Mouse (Mus musculus): ENCODE measurements around the gene Islr2. TPM values are rescaled to one million over a fixed set of nuclear protein-coding genes. Genes with fewer than 3 reads are reported as not detected.

Gene Islr2
- polyA plus RNA-seq, 1 experiment from 2014 or later = 5.2 TPM

DNA sequence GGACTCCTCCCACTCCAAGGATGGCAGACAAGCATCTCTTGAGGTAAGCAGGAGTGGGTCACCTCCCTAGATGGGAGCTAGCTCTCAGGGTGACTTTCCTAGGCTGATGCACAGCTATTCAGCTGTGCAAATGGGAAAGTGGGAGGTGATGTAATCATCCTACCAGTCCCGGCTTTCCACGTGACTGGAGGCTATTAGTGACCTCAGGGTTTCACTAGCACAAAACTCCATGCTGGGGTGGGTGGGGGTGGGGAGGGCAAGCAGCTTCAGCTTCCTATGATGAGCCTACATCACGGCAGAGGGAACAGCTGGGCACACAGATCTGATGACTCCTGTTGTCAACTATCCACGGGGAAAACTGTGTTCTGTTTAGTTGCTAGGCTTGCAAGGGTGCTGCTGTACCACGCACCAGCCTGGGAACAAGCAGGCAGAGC lies 29.3 kb downstream of the Islr2 start:
- Histone ChIP-seq H3K4me3 (no peak overlapping the region), H3K36me3 (no peaks in the 10 kb centered on the region), H3K27me3 (ENCODE audit: low read depth, poor library complexity, severe bottlenecking) (no peaks in the 10 kb centered on the region), H3K27ac (replicated peaks) (peak overlapping the region; percentile 65), H3K4me1 (peaks cover 19% of the 10 kb centered on the region), H3K9me3 (replicated peaks) (no peaks in the 10 kb centered on the region)
- 38% methylated on average over 5 of the region's 5 CpGs for WGBS
- peak; percentile 14 for DNase-seq (ENCODE audit: low spot score)

GRCm38 (mm10) chr9:58172863-58173262 lies 31.3 kb downstream of the Islr2 start:
- no peak for DNase-seq (ENCODE audit: low spot score)
- Histone ChIP-seq H3K9me3 (replicated peaks) (no peaks in the 10 kb centered on the region), H3K27me3 (ENCODE audit: low read depth, poor library complexity, severe bottlenecking) (no peaks in the 10 kb centered on the region), H3K27ac (replicated peaks) (no peak overlapping the region), H3K4me3 (no peak overlapping the region), H3K36me3 (no peaks in the 10 kb centered on the region), H3K4me1 (peaks cover 29% of the 10 kb centered on the region)
- 83% methylated on average over 2 of the region's 2 CpGs for WGBS

GRCm38 (mm10) chr9:58169426-58169825 lies 34.7 kb downstream of the Islr2 start:
- H3K27ac ChIP-seq (replicated peaks) = no peak overlapping the region
- H3K9me3 ChIP-seq (replicated peaks) = no peaks in the 10 kb centered on the region
- WGBS = 89% methylated on average over 6 of the region's 6 CpGs
- H3K4me3 ChIP-seq = no peak overlapping the region
- H3K27me3 ChIP-seq (ENCODE audit: low read depth, poor library complexity, severe bottlenecking) = no peaks in the 10 kb centered on the region
- DNase-seq (ENCODE audit: low spot score) = no peak
- peaks cover 11% of the 10 kb centered on the region for H3K4me1 ChIP-seq
- H3K36me3 ChIP-seq = no peaks in the 10 kb centered on the region

DNA sequence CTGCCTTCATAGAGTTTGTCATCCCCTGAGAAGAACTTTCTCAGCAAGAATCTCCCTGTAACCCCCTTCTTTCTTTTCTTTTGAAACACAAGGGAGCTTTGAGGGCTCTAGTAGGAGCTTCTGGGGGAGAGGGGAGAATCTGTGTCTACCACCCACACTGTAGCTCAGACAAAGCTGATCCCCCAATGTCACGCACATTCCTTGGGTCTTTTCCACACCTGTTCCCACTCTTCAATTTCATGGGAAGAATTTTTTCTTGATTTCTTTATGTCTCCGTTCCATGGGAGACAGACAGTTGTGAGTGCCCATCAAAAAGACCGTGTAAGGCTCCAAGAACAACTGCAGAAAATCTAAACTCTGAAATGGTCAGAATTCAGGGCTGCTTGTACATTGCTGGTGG lies 35.2 kb downstream of the Islr2 start:
- Histone ChIP-seq H3K27me3 (ENCODE audit: low read depth, poor library complexity, severe bottlenecking) (no peaks in the 10 kb centered on the region), H3K4me1 (peaks cover 11% of the 10 kb centered on the region), H3K9me3 (replicated peaks) (no peaks in the 10 kb centered on the region), H3K27ac (replicated peaks) (peak overlapping the region; percentile 55; the same call in 1 of the 2 replicates), H3K36me3 (no peaks in the 10 kb centered on the region), H3K4me3 (no peak overlapping the region)
- DNase-seq (ENCODE audit: low spot score) = no peak
- 79% methylated on average over 3 of the region's 3 CpGs for WGBS

GRCm38 (mm10) chr9:58165779-58166178 lies 38.3 kb downstream of the Islr2 start:
- Histone ChIP-seq H3K4me1 (peaks cover 18% of the 10 kb centered on the region), H3K27ac (replicated peaks) (no peak overlapping the region), H3K9me3 (replicated peaks) (no peaks in the 10 kb centered on the region), H3K4me3 (no peak overlapping the region), H3K27me3 (ENCODE audit: low read depth, poor library complexity, severe bottlenecking) (no peaks in the 10 kb centered on the region), H3K36me3 (no peaks in the 10 kb centered on the region)
- WGBS = 72% methylated on average over 1 of the region's 1 CpGs
- DNase-seq (ENCODE audit: low spot score) = no peak

DNA sequence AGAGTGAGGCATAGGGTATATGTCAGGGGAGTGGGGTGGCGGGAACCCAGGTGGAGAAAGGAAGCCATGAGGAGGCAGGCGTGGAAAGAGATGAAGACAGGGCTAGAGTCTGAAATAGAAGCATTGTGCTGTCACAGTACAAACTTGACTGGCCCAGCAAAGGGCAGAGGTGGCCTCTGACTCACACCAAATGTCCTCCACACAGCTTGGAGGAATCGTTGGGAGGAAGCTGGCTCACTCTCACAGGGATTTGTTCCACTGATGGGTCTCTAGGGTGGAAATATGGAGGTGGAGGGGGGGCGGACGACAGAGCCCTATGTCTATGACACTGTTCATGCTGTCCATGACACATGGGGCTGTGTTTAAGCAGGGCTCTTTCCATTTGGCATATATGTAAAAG lies 41.0 kb downstream of the Islr2 start:
- Histone ChIP-seq H3K27me3 (ENCODE audit: low read depth, poor library complexity, severe bottlenecking) (no peaks in the 10 kb centered on the region), H3K27ac (replicated peaks) (peak overlapping the region; percentile 43; the same call in 1 of the 2 replicates), H3K4me1 (peaks cover 27% of the 10 kb centered on the region), H3K36me3 (no peaks in the 10 kb centered on the region), H3K9me3 (replicated peaks) (no peaks in the 10 kb centered on the region), H3K4me3 (no peak overlapping the region)
- DNase-seq (ENCODE audit: low spot score) = no peak
- 83% methylated on average over 5 of the region's 5 CpGs for WGBS

DNA sequence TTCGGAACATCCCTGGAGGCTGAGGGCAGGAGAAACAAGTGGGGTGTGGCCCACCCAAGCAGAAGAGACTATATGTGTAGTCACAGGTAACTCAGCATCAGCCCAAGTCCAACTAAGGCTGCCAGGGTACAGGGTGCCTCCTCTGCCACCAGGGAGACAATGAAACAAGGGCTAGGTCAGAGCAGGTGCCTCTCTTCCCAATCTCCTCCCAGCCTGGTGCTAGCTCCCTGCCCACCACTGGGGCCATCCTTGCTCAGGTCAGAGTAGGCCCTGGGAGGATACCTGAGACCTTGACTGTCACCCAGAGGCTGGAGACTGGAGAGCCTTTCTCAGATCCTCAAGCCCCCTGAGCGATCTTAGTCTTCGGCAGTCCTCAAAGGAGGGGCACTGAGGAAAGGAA lies 41.9 kb downstream of the Islr2 start:
- WGBS = 83% methylated on average over 3 of the region's 3 CpGs
- Histone ChIP-seq H3K27ac (replicated peaks) (peak overlapping the region; percentile 43; the same call in 1 of the 2 replicates), H3K4me1 (peaks cover 36% of the 10 kb centered on the region), H3K9me3 (replicated peaks) (no peaks in the 10 kb centered on the region), H3K36me3 (no peaks in the 10 kb centered on the region), H3K27me3 (ENCODE audit: low read depth, poor library complexity, severe bottlenecking) (0 out of 2 replicates have a peak, but pooled peaks cover 4% of the 10 kb centered on the region), H3K4me3 (no peak overlapping the region)
- no peak for DNase-seq (ENCODE audit: low spot score)

DNA sequence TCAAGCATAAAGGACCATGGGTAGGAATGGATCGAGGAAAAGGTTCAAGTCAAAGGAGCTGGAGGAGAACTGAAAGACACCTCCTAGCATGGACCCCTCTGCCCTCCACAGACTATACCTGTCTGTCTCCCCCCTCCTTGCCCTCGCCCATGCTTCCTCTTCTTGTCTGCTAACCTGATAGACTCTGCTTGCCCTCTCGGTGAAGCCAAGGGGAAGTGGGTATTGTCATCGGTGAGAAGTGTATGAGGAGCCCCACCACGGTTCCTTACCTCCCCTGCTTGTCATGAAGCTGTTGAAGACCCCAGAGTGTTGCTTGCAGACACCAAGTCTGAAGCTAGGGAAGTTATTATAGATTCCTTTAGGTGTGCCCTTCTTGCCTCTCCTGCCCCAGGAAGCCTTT lies 43.8 kb downstream of the Islr2 start:
- Histone ChIP-seq H3K36me3 (no peaks in the 10 kb centered on the region), H3K9me3 (replicated peaks) (no peaks in the 10 kb centered on the region), H3K4me3 (no peak overlapping the region), H3K27me3 (ENCODE audit: low read depth, poor library complexity, severe bottlenecking) (0 out of 2 replicates have a peak, but pooled peaks cover 4% of the 10 kb centered on the region), H3K27ac (replicated peaks) (no peak overlapping the region), H3K4me1 (peaks cover 40% of the 10 kb centered on the region)
- DNase-seq (ENCODE audit: low spot score) = no peak
- 88% methylated on average over 5 of the region's 5 CpGs for WGBS

DNA sequence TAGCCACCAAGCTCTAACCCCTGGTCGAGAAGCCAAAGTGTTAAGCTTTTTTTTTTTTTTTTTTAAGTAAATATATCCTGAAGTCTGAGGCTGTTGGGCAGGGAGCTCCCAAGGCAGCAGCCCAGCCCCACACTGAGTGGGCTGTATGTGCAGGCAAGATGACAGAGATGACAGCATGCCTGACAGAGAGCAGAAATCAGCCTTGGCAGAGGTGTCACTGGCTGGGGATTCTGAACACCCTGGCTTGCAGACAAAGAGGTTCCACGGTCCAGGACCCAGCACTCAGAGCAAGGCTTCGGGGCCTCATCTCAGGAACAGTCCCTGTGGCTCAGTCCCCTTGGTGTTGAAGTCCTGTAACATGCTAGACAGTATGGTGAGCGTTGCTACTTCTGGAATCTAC lies 44.3 kb downstream of the Islr2 start:
- DNase-seq (ENCODE audit: low spot score) = no peak
- Histone ChIP-seq H3K4me3 (no peak overlapping the region), H3K27me3 (ENCODE audit: low read depth, poor library complexity, severe bottlenecking) (0 out of 2 replicates have a peak, but pooled peaks cover 4% of the 10 kb centered on the region), H3K27ac (replicated peaks) (peak overlapping the region; percentile 67; the same call in 1 of the 2 replicates), H3K9me3 (replicated peaks) (no peaks in the 10 kb centered on the region), H3K4me1 (peaks cover 42% of the 10 kb centered on the region), H3K36me3 (no peaks in the 10 kb centered on the region)
- WGBS = 79% methylated on average over 4 of the region's 4 CpGs

DNA sequence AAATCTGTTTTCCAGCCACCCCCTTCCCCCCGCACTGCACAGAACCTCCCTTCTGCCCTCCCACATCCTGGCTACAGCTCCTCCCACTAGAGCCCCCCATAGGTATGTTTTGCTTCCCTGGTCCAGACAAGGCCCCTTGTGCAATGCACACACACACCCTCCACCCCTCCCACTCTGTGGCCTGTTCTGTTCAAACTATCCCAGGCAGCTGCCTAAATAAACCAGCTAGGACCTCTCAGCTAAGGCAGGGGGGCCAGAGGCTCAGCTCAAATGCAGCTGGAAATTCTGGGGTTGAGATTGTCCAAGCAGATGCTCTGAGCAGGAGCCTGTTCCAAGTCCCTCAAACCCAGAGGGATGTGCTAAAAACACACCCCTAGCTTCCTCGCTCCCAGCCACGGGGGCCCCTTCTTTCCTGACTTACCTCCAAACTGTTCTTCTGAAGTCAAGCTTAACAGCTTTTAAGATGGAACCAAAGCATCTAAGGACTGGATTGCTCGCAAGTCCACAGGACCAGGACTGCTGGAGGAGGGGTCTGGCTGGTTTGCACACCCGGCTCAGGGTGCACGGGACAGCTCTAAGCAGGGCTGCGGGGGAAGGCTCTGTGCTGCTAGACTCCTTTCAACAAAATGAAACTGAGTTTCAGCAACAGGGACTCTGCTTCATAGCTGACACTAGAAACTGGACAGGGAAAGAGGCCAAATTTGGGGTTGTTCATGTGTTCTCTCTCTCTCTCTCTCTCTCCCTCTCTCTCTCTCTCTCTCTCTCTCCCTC lies 45.4 kb downstream of the Islr2 start:
- no peak for DNase-seq (ENCODE audit: low spot score)
- WGBS = 36% methylated on average over 7 of the region's 7 CpGs
- no peak overlapping the region for H3K4me3 ChIP-seq
- peak overlapping the region; percentile 65 for H3K27ac ChIP-seq (replicated peaks)
- H3K4me1 ChIP-seq = peaks cover 42% of the 10 kb centered on the region
- H3K9me3 ChIP-seq (replicated peaks) = no peaks in the 10 kb centered on the region
- H3K36me3 ChIP-seq = no peaks in the 10 kb centered on the region
- H3K27me3 ChIP-seq (ENCODE audit: low read depth, poor library complexity, severe bottlenecking) = 0 out of 2 replicates have a peak, but pooled peaks cover 4% of the 10 kb centered on the region

DNA sequence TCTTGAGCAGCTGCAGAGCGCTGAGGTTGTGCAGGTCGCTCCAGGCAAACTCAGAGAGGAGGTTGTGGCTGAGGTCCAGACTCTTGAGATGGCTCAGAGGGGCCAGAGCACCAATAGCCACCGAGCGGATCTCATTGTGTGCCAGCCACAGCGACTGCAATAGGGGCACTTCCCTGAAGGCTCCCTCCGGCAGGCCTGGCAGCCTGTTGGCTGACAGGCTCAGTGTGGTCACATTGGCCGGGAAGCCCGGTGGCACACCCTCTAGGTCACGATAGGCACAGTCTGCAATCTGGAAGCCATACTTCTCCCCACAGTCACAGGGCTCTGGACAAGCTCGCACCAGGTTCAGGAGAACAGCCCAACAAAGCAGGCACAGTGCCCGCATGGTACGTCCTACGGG lies 46.3 kb downstream of the Islr2 start:
- peaks cover 46% of the 10 kb centered on the region for H3K4me1 ChIP-seq
- no peak overlapping the region for H3K4me3 ChIP-seq
- DNase-seq (ENCODE audit: low spot score) = no peak
- WGBS = 85% methylated on average over 13 of the region's 13 CpGs
- 0 out of 2 replicates have a peak, but pooled peaks cover 4% of the 10 kb centered on the region for H3K27me3 ChIP-seq (ENCODE audit: low read depth, poor library complexity, severe bottlenecking)
- no peaks in the 10 kb centered on the region for H3K9me3 ChIP-seq (replicated peaks)
- no peaks in the 10 kb centered on the region for H3K36me3 ChIP-seq
- peak overlapping the region; percentile 65 for H3K27ac ChIP-seq (replicated peaks)

DNA sequence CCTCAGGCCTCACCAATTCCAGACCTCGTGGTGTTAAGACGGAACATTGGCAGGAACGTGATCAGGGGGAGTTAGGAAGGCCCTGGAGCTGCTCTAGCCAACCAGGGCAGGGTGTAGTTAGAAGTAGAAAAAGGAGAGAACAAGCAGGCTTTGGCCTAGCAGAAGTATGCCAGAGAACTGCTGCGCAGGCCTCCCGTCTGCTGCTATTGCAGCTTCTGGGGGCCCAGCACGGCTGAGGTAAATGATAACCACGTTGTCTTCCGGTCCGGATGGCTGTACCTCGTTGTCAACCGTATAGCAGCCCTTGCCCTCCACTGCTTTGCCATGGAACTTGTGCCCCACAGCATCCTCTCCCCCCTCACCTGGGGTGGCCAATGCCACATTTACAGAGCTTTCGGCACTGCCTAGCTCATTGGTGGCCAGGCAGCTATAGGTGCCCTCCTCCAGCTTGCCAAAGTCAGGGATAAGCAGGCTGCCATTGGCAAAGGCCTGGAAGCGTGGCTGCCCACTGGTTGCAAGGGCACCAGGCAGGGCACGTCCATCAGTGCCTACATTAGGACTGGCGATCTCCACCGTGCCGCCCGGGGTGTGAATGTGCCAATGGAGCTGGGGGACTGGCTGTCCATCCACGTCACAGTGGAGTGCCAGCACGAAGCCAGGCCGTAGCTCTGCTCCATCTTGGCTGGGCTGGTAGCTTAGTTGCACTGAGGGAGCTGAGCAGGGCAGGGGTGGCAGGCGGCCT lies 47.1 kb downstream of the Islr2 start:
- no peak for DNase-seq (ENCODE audit: low spot score)
- Histone ChIP-seq H3K27me3 (ENCODE audit: low read depth, poor library complexity, severe bottlenecking) (0 out of 2 replicates have a peak, but pooled peaks cover 4% of the 10 kb centered on the region), H3K4me1 (peaks cover 40% of the 10 kb centered on the region), H3K9me3 (replicated peaks) (no peaks in the 10 kb centered on the region), H3K4me3 (no peak overlapping the region), H3K36me3 (no peaks in the 10 kb centered on the region), H3K27ac (replicated peaks) (peak overlapping the region; percentile 65; the same call in 1 of the 2 replicates)
- WGBS = 93% methylated on average over 22 of the region's 22 CpGs

GRCm38 (mm10) chr9:58155366-58155765 lies 48.8 kb downstream of the Islr2 start:
- Histone ChIP-seq H3K27ac (replicated peaks) (0 out of 2 replicates have a peak overlapping the region, but pooled peaks have one; percentile 34), H3K4me3 (no peak overlapping the region), H3K4me1 (peaks cover 40% of the 10 kb centered on the region), H3K36me3 (no peaks in the 10 kb centered on the region; the same call in 1 of the 2 replicates), H3K9me3 (replicated peaks) (no peaks in the 10 kb centered on the region), H3K27me3 (ENCODE audit: low read depth, poor library complexity, severe bottlenecking) (0 out of 2 replicates have a peak, but pooled peaks cover 4% of the 10 kb centered on the region)
- no peak for DNase-seq (ENCODE audit: low spot score)
- WGBS = 76% methylated on average over 3 of the region's 3 CpGs

Measured in midbrain, embryonic 10.5 days (tissue).